Mouse (Mus musculus): ENCODE results near the gene Ybx1.

Ybx1 gene

GRCm38 (mm10) chr4:119233256-119233901, 61.0 kb downstream of the Ybx1 start:
- peak; percentile 81 for DNase-seq

GRCm38 (mm10) chr4:119232410-119233255, 61.8 kb downstream of the Ybx1 start, which contains the start of the genes AU022252 and P3h1:
AU022252 (minus strand) TSS chr4:119232712.
P3h1 (plus strand) TSS chr4:119232915.
- DNase-seq: peak; percentile 99
